ENCODE assay signal across 21 mouse cellular contexts in the genomic region with DNA sequence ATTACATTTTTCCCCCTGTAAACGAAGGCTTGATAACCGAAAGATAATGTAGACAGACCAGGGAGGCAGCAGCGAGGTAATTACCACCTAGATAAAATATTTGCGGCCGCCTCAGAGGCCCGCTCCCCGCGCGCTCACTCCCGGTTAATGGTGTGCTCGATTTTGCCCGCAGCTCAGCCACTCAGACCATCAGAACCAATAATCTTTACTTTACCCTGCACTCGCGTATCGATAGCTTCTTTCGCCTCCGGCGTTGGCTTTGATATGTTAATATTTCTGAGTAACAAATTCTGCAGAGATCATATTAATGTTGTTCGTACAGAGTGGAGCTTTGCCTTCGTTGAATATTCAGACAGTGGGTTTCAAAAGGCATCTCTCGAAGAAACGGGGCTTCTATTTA. TPM values are rescaled to one million over a fixed set of nuclear protein-coding genes. Genes with fewer than 3 reads are reported as not detected.
"Had no signal": no experiment of that assay in that cellular context is flagged by ENCODE, and none has a peak within 500 bp of the region (broad histone marks: within the 10 kb centered on the region; RNA-seq: fewer than 3 reads in every experiment).

No protein-coding gene starts in this region.

- H3K4me2 ChIP-seq: intestine, embryonic 15.5 days; liver, embryonic 11.5 days; liver, embryonic 15.5 days; neural tube, embryonic 12.5 days had no signal

- H3K36me3 ChIP-seq: intestine, embryonic 15.5 days; limb, embryonic 10.5 days; liver, embryonic 15.5 days; neural tube, embryonic 12.5 days had no signal

- H3K4me3 ChIP-seq: intestine, embryonic 15.5 days; layer of hippocampus, adult 2 months; limb, embryonic 10.5 days; liver, embryonic 15.5 days; megakaryocyte, embryonic 14.5 days; neural tube, embryonic 12.5 days had no signal

- H3K9ac ChIP-seq: intestine, embryonic 15.5 days; liver, embryonic 15.5 days; neural tube, embryonic 12.5 days had no signal

- H3K27ac ChIP-seq: intestine, embryonic 15.5 days; layer of hippocampus, adult 2 months; limb, embryonic 10.5 days; liver, embryonic 15.5 days; macrophage; neural tube, embryonic 12.5 days had no signal

- H3K4me1 ChIP-seq: intestine, embryonic 15.5 days; limb, embryonic 10.5 days; liver, embryonic 15.5 days; megakaryocyte, embryonic 14.5 days; neural tube, embryonic 12.5 days had no signal

- H3K9me3 ChIP-seq: intestine, embryonic 15.5 days; limb, embryonic 10.5 days; liver, embryonic 15.5 days; megakaryocyte, embryonic 14.5 days; neural tube, embryonic 12.5 days had no signal

- DNase-seq: kidney, adult 18-20 months; kidney, postnatal 10 days; kidney, postnatal 4 days; lung, adult 2 months; thymus, adult 2 months; thymus, postnatal 25 days had no signal

- ATAC-seq: intestine, embryonic 15.5 days; lung, postnatal 0 days had no signal

RNA-seq across cellular contexts. Expression of a gene that starts 8.2 kb away (rescaled TPM):
- total RNA-seq: layer of hippocampus, adult 2 months; monocyte, adult 5-6 weeks; neutrophil, adult 5-6 weeks had no signal
- polyA plus RNA-seq: intestine, embryonic 15.5 days; kidney, embryonic 14.5 days; limb, embryonic 10.5 days; limb, embryonic 14.5 days; liver, embryonic 11.5 days; liver, embryonic 15.5 days; lung, adult 2 months; lung, postnatal 0 days; macrophage; neural tube, embryonic 12.5 days; stomach, embryonic 14.5 days; thymus, adult 2 months; urinary bladder, adult 2 months had no signal
